Mouse (Mus musculus): Measurements from ENCODE around the gene Sertad1.

- TF ChIP-seq POLR2A (IDR thresholded peaks at IDR 0.05; ENCODE audit: borderline replicate concordance, extremely low read depth, low read depth, low read length) = no peak
- no peak for TF ChIP-seq CTCF (IDR thresholded peaks at IDR 0.05; ENCODE audit: insufficient read depth, low read length)
Observed at GRCm38 (mm10) chr7:27475596-27475995, 11.1 kb upstream of the Sertad1 start.

Measured in lung, adult 2 months (tissue).